In genomic region chr5:38858015-38858721, GRCm38 (mm10) we compare ENCODE assay signal across 16 mouse cellular contexts. TPM values are rescaled to one million over a fixed set of nuclear protein-coding genes. Genes with fewer than 3 reads are reported as not detected.
DNase-seq lines count a peak whose midpoint lies in the region; ATAC-seq and TF ChIP-seq lines count a peak whose summit lies in the region.
"Had no signal": no experiment of that assay in that cellular context is flagged by ENCODE, and none has a peak within 500 bp of the region (broad histone marks: within the 10 kb centered on the region; RNA-seq: fewer than 3 reads in every experiment).

No protein-coding gene starts in this region.

- H3K27me3 ChIP-seq in kidney, adult 2 months (replicated peaks; ENCODE audit: control insufficient read depth, insufficient read depth, low read length), result no peaks in the 10 kb centered on the region
- no peaks in the 10 kb centered on the region for H3K27me3 ChIP-seq in kidney, embryonic 16.5 days (ENCODE audit: insufficient read depth, low read length)
- no peaks in the 10 kb centered on the region for H3K27me3 ChIP-seq in limb, embryonic 11.5 days (ENCODE audit: control insufficient read depth, insufficient read depth, low read length)
- H3K27me3 ChIP-seq: hindbrain, embryonic 15.5 days; liver, embryonic 13.5 days had no signal

- intact Hi-C loops in left cerebral cortex, postnatal 4 days (cut with DNase I), result no loop called here

- WGBS in kidney, adult 2 months, result 47% methylated on average over 4 of the region's 4 CpGs
- WGBS in kidney, embryonic 16.5 days, result 54% methylated on average over 4 of the region's 4 CpGs
- 41% methylated on average over 4 of the region's 4 CpGs for WGBS in limb, embryonic 11.5 days

- H3K4me3 ChIP-seq in kidney, adult 2 months (ENCODE audit: insufficient read depth, low read depth, low read length), result no peak overlapping the region
- no peak overlapping the region for H3K4me3 ChIP-seq in kidney, embryonic 16.5 days (ENCODE audit: low read length)
- no peak overlapping the region for H3K4me3 ChIP-seq in embryonic fibroblast, embryonic 13.5 days (ENCODE audit: insufficient read depth, low read length)
- no peak overlapping the region for H3K4me3 ChIP-seq in limb, embryonic 11.5 days (ENCODE audit: low read depth, low read length)
- H3K4me3 ChIP-seq: hindbrain, embryonic 15.5 days; liver, embryonic 13.5 days had no signal

- no peak for ATAC-seq in kidney, embryonic 16.5 days (ENCODE audit: low FRiP score, low TSS enrichment)
- ATAC-seq in limb, embryonic 11.5 days (ENCODE audit: insufficient number of reproducible peaks, low FRiP score, low TSS enrichment, low read depth), result peak; percentile 74; the same call in 1 of the 2 replicates

- no peaks in the 10 kb centered on the region for H3K36me3 ChIP-seq in kidney, adult 2 months (ENCODE audit: control insufficient read depth, insufficient read depth, low read length)
- H3K36me3 ChIP-seq in kidney, embryonic 16.5 days (ENCODE audit: insufficient read depth, low read length), result no peaks in the 10 kb centered on the region
- H3K36me3 ChIP-seq in limb, embryonic 11.5 days (ENCODE audit: control insufficient read depth, insufficient read depth, low read length), result no peaks in the 10 kb centered on the region
- H3K36me3 ChIP-seq: hindbrain, embryonic 15.5 days; liver, embryonic 13.5 days had no signal

- no peaks in the 10 kb centered on the region for H3K9me3 ChIP-seq in kidney, embryonic 16.5 days (ENCODE audit: low read length)
- H3K9me3 ChIP-seq in limb, embryonic 11.5 days (ENCODE audit: control insufficient read depth, low read length), result no peaks in the 10 kb centered on the region; the same call in 1 of the 2 replicates
- H3K9me3 ChIP-seq: hindbrain, embryonic 15.5 days; liver, embryonic 13.5 days had no signal

- peak; percentile 15 for DNase-seq in kidney, adult 2 months
- peak; percentile 28 for DNase-seq in NIH3T3 (ENCODE audit: low read depth)
- DNase-seq in limb, embryonic 11.5 days (ENCODE audit: low spot score), result peak; percentile 71
- DNase-seq in spleen, postnatal 10 days (ENCODE audit: low spot score in 2 of 2), result no peak
- no peak for DNase-seq in layer of hippocampus, adult 9-11 months
- no peak for DNase-seq in left cerebral cortex, postnatal 4 days
- DNase-seq: cerebellum, postnatal 10 days; liver, embryonic 13.5 days; lung, postnatal 10 days; thymus, postnatal 36 days had no signal

- TF ChIP-seq POLR2A in kidney, adult 2 months (IDR thresholded peaks at IDR 0.05; ENCODE audit: low read depth, low read length), result no peak
- TF ChIP-seq POLR2A in embryonic fibroblast, embryonic 13.5 days (IDR thresholded peaks at IDR 0.05; ENCODE audit: low read depth, low read length), result no peak

- no peak overlapping the region for H3K9ac ChIP-seq in kidney, embryonic 16.5 days (replicated peaks; ENCODE audit: low read length)
- H3K9ac ChIP-seq in limb, embryonic 11.5 days (ENCODE audit: low read length), result no peak overlapping the region
- H3K9ac ChIP-seq: hindbrain, embryonic 15.5 days; liver, embryonic 13.5 days had no signal

- TF ChIP-seq CTCF in kidney, adult 2 months (conservative IDR thresholded peaks at IDR 0.05; ENCODE audit: insufficient read depth, insufficient read length, low read depth, low read length), result no peak
- no peak for TF ChIP-seq CTCF in embryonic fibroblast, embryonic 13.5 days (IDR thresholded peaks at IDR 0.05; ENCODE audit: borderline replicate concordance, insufficient read depth, low read length)

- H3K4me2 ChIP-seq in kidney, embryonic 16.5 days (replicated peaks; ENCODE audit: low read depth, low read length), result no peak overlapping the region
- no peak overlapping the region for H3K4me2 ChIP-seq in limb, embryonic 11.5 days (ENCODE audit: low read depth, severe bottlenecking)
- H3K4me2 ChIP-seq: hindbrain, embryonic 15.5 days; liver, embryonic 13.5 days had no signal

- no peaks in the 10 kb centered on the region for H3K4me1 ChIP-seq in kidney, adult 2 months (ENCODE audit: control insufficient read depth, insufficient read depth, low read length)
- H3K4me1 ChIP-seq in kidney, embryonic 16.5 days (ENCODE audit: insufficient read depth, low read length), result no peaks in the 10 kb centered on the region
- peaks cover 11% of the 10 kb centered on the region for H3K4me1 ChIP-seq in embryonic fibroblast, embryonic 13.5 days (ENCODE audit: control insufficient read depth, insufficient read depth, low read length)
- H3K4me1 ChIP-seq in limb, embryonic 11.5 days (ENCODE audit: control insufficient read depth, insufficient read depth, low read length), result peaks cover 12% of the 10 kb centered on the region; the same call in 1 of the 2 replicates
- H3K4me1 ChIP-seq: liver, embryonic 13.5 days had no signal

- H3K27ac ChIP-seq in kidney, adult 2 months (ENCODE audit: insufficient read depth, low read depth, low read length), result no peak overlapping the region
- H3K27ac ChIP-seq in kidney, embryonic 16.5 days (ENCODE audit: low read length), result no peak overlapping the region
- H3K27ac ChIP-seq in embryonic fibroblast, embryonic 13.5 days (ENCODE audit: insufficient read depth, low read length), result peak overlapping the region; percentile 96
- no peak overlapping the region for H3K27ac ChIP-seq in limb, embryonic 11.5 days (replicated peaks; ENCODE audit: low read depth, low read length)
- H3K27ac ChIP-seq: hindbrain, embryonic 15.5 days; liver, embryonic 13.5 days had no signal

RNA-seq across cellular contexts. Expression of gene Clnk, which starts 18.4 kb away (rescaled TPM):
- 0.61 and 0.70 TPM in 2 replicates for polyA plus RNA-seq in kidney, adult 2 months (2012; rRNA removed)
- not detected in 2 replicates for polyA plus RNA-seq in kidney, embryonic 16.5 days (2015; fragmentation: Nextera tagmentation; extraction: Ambion mirVana)
- not detected in 2 replicates for polyA plus RNA-seq in embryonic fibroblast, embryonic 13.5 days (2011; ENCODE audit: insufficient read length, low read depth, missing spikeins)
- 0.08 and 0.11 TPM in 2 replicates for polyA plus RNA-seq in limb, embryonic 11.5 days (2014; fragmentation: Nextera tagmentation; extraction: Ambion mirVana)
- total RNA-seq in left cerebral cortex, postnatal 4 days (2021), result not detected
- total RNA-seq: layer of hippocampus, adult 18-20 months; neutrophil, adult 5-6 weeks had no signal
- polyA plus RNA-seq: heart, embryonic 14.5 days; liver, embryonic 13.5 days had no signal

Comparison
In these comparisons a context has a peak if more than half of its experiments do, and no peak if none do; other contexts are left out.
1. DNase-seq: peak in kidney, adult 2 months (single experiment), NIH3T3 (single experiment) and limb, embryonic 11.5 days (single experiment); none in spleen, postnatal 10 days (0 of 2), layer of hippocampus, adult 9-11 months (single experiment) and left cerebral cortex, postnatal 4 days (single experiment).